Mouse (Mus musculus) c-Kit-negative CD71-positive TER-119-positive erythroid progenitor cells, embryonic 14.5 days (primary cell): ENCODE results near the gene Pcca.

ENCODE experiments used
- DNase-seq: peaks from one replicate; pipeline ENCODE4 v3.0.0-alpha.2; 2013; ENCODE audit warnings: low read depth, low spot score

Pcca gene

DNA sequence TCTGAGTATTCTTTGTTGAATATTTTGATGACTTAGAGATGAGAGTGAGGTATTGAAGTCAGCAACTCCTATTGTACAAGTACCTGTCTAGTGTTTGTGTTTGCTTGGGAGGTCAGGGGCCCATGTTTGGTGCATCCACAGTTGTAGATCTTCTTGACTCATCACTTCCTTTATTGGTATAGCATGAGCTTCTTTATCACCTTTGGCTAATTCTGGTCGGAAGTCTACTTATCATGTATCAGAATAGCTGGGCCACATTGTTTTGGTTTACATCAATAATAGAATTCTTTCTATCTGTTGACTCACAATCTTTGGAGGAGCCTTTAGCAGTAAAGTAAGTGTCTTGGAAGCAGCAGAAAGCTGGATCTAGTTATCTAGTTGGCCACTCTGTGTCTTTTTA, 108.3 kb downstream of the Pcca start:
- no peak for DNase-seq

DNA sequence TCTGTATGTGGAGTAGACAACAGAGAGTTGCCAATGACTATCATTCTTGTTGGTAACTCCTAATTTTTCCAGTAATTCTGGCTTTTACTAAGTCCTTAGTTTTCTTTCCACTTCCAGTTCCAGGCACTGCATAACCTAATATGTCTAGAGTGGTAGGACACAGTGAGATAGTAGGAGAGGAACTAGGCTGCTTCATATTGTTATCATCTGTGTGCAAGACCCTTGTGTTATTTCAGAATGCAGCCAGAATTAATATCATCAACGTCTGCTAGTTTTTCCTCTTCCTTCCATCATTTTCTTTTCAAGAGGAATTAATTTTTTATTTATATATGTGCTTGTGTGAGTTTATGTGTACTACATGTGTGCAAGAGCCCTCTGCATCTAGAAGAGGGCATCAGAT, 114.1 kb downstream of the Pcca start:
- DNase-seq: no peak

DNA sequence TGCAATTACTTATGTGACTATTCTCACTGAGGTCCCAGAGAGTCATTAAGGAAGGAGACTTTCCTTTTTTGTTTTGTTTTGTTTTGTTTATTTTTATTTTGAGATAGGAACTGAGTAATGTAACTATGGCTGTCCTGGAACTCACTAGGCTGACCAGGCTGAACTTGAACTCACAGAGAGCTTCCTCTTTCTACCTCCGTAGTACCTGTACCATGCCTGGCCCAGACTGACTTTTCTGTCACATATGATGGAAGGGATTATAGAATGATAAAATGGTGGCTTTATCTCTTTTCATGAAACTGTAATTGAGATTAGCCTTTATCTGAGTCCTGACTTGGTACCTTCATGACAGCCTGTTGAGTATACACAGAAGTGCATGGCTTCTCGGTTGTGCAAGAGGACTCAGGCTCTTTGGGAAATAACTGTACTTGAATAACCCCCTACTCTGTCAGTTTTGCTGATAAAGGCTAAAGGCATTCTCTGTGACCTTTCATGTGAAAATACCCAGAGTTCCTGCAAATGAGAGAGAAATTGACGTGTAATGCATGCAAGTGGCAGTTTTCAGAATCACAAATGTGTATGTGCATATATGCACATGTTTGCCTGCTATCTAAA, 115.3 kb downstream of the Pcca start:
- no peak for DNase-seq

DNA sequence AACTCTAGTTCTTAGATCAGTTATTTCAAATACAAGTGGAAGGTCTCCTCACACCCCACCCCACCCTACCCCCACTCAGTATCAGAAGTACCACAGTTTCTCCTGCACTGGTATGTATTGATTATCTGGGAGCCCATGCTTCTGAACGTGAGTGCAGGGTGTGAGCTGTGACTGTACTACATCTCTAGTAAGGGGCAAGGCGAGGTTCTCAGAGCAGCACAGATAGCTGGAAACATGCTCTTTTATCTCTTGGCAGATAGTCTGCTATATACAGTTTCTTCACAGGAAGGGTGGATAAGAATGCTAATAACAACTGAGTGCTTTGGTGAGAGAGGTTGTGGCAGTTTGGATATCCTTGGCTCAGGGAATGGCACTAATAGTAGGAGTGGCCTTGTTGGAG, 117.6 kb downstream of the Pcca start:
- no peak for DNase-seq

DNA sequence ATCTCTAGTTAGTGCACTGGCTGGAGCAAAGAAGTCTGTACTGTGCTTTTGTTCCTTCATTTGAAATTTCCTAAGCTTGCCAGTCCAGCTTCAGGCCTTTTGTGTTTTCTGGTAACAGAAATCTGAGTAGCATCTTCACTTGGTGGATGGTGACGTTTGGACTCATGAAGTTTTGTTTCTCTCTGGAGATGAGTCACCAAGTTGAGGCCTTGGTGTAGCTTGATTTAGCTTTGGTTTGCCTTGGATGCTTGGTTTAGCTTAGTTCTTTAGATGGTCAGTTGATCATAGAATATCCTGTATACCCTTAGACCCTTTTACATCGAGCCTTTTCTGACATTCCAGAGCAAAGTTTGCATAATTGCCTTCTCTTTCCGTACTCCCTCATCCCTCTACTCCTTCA, 141.5 kb downstream of the Pcca start:
- no peak for DNase-seq

DNA sequence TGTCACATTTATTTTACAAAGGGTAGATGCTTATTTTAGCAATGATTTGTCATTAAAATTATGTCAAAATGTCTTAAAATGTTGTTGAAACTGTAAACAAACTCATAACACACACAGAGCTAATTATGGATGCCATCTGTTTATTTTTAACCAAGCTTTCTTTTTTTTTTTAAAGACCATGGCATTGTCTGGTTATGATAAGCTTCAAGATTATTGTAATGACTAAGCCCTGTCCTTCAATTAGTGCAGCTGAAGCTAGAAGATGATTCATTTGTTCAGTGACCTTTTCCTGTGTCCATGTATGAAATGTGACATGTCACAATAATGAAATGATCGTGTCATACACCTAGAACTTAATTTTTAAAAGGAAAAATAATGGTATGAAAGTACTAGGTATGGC, 149.5 kb downstream of the Pcca start:
- DNase-seq: no peak

DNA sequence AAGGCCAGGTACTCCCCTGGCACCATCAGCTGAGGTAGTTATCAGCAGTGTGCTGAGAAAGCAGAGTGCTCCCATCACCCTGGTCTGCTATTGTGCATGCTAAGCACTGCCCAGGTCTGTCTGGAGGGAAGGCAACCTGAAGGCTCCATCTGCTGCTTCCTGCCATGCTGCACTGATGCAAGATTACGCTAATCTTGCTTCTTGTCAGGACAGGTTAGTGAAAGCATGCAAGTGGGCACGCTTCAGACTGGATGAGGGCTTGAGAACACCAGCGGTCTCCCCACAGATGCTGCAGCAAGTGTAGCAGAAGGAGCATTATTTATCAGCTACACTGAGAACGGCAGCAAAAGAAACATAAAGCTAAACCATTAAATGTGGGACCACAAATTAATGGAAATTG, 150.1 kb downstream of the Pcca start:
- no peak for DNase-seq

DNA sequence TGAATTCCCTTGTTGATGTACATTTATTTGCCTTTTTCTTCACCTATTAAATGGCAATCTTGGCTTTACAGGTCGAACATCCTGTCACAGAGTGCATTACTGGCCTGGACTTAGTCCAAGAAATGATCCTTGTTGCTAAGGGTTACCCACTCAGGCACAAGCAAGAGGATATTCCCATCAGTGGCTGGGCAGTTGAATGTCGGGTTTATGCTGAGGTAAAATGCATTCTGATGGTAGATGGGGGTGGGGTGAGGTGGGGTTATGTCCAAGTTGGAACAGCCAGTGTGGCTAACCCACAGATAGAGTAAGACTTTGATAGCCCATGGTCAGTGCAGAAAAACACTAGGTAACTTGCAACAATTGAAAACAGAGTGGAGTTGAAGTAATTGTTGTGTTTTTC, 150.7 kb downstream of the Pcca start:
- no peak for DNase-seq

DNA sequence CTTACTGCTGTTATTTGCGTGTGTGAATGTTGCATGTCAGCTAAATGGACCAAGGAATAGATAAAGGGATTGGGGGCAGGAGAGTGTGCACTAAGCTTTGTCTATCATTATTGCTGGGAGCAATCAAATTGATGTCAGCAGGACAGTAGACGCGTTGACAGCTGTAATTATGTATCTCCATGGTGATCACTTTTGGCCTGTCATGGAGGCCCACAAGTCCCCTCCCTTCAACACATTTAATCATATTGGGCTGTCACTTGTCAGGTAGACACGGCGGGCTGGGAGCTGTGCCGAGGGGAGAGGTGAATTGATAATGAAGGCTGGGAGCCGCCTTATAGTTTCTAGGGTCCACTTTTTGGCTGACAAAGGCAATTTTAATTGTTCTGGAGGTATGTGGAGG, 153.3 kb downstream of the Pcca start:
- no peak for DNase-seq

DNA sequence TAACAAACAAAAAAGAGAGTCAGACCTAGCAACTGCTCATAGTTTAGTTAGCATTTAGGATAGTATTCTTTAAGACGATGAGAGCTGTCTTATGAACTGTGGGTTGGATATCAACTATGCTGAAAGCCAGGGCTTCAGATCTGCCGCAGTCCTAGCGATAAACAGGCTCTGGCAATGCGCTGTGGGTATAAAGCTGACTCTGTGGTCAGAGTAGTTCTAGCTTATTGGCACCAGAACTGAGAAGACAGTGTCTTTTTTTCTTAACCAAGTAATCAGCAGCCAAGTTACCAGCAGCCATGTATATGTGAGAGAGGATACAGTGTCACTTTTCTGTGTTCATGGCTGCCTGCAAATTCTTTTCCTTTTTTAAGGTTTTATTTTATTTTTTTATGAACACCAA, 154.3 kb downstream of the Pcca start:
- DNase-seq: no peak

DNA sequence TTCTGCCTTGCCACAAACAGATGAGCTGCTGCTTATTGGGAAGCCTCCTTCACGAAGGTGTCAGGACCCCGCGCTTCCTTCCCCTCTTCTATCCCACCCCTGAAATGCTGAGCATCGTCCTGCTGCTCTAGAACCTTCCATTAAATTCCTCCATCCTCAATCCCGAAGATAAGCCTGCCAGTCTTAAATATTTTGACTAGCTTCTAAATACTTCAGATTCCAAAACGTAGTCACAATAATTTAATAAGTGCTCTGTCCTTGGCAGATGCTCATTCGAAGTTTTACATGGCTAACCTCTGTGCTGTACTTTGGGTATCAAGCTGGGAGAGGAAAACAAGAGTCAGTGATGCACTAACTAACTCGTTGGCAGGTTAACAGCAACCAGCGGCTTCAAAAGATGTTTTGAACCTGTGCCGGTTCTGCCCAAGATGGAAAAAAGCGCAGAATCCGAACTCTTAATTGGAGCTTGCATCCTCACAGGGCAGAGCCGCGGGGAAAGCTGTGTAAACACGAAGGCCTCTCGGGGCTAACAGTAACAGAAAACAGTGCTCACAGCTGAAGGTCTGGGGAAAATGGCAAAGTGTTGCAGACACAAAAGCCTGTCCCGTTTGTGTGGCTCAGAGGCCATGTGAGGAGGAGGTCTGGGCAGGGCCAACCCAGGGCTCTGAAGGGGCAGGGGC, 155.2 kb downstream of the Pcca start:
- DNase-seq: no peak

DNA sequence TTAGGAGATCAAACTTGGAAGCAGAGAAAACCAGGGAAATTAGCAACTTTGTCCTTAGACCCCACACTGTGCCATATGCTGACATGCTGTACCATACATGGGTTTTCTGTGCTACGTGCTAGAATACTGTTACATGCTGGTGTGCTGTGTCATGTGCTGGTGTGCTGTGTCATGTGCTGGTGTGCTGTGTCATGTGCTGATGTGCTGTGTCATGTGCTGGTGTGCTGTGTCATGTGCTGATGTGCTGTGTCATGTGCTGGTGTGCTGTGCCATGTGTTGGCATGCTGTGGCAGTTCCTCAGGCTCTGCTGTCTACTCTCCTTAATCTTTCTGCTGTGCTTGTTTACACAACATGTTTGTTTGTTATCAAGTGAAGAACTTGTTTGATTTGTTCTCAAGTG, 157.4 kb downstream of the Pcca start:
- DNase-seq: no peak

DNA sequence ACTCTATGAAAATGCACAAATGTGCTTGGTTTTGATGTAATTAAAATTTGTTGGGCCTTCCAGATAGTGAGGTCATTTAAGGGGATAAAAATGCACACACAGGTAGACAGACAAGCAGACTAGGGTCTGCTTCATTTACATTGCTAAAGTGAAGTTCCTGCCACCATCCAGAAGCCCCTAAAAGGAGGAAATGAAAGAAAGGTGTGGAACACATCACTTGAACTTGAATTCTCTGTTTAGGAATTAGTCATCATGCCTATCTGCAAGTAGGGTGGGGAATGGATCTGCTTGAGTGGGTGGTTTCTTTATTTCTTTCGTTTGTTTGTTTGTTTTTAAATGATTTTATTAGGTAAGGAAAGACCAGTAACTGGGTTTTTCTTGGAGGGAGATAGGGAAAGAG, 166.2 kb downstream of the Pcca start:
- no peak for DNase-seq

DNA sequence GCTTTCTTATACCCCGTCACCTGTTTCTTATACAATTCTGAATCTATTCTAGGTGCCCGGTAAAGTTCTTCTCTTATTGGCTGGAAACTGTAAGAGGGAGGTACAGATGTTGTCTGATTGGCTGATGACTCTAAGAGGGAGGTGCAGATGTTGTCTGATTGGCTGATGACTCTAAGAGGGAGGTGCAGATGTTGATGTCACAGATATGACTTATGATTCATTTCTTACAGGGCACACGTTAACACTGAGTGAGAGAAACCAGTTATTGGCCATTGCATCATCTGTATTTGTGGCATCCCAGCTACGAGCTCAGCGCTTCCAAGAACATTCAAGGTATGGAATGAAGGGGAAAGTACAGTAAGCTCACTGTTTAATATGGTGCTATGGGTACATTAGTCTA, 179.7 kb downstream of the Pcca start:
- no peak for DNase-seq

DNA sequence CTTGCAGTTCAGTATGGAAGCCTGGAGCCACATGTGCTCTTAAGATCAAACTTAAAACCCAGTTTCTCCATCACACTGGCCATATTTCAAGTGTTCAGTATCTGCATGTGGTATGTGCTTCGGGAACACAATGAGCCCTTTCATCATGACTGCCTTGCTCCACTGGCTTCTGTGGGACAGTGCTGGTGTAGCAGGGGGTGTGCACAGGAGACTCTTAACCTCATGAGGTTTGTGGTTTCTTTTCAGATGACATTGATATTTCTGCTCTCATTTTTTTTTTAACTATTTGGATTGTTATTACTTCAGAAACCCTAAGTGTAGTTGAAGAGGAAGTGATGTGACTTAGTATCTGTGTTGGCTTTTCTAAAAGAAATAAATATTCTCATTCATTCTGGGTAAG, 180.8 kb downstream of the Pcca start:
- no peak for DNase-seq

DNA sequence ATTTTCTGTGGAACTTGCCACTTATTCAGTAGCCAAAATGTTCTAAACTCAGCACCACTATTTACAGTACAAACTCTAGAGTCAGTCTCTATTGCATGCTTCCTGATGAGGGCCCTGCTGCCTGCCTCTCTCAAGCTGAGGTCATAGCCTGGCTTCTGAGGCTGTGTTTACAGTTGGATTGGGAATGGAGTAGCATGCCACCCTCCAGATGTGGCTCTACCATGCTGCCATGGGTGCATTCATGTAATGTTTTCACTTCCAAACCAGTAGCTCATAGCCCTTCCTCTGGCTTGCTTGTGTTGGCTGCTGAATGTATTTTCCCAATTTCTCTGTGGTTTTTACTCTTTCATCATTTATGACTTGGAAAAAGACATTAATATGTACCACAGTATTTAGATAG, 181.9 kb downstream of the Pcca start:
- no peak for DNase-seq

DNA sequence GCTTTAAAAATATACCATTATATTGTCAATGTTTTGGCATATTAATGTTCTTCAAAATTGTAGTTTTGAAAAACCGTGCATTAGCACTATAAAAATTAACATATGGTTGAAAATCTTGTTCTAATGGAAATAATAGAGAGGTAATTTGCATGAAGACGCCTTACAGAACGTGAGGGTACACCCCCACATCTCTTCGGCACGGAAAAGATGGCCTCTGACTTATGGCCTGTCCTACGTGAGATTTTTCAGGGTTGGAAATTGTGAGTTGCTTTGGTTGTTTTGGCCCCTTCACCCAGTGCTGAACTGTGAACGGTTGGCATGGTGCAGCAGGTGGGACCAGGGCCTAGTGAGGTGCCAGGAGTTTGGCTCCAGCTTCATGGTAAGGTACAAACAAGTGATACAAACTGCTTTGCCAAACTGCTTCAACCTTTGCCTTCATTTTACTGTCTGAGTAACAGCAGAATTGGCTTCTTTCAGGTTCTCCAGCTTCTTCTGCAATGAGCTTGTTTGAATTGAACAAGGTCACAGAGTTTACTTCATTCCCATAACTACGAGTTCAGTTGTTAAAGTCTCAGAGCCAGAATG, 185.5 kb downstream of the Pcca start:
- no peak for DNase-seq

DNA sequence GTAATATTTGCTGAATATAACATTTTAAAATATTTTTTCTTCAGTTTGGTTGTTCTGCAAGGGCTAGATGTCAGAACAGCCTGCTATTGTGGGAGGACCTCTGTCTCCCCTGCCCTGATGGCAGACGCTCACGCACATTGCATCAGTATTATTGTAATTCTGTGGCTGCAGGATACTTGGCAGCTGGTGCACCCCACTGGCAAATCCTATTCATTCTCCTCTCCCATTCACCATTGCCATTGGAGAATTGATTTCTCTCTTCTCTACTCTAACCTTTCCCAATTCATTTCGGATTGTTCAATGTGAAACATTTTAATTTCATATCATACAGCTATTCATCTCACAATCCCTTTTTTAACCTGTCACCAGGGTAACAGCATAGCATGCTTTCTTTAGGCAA, 186.9 kb downstream of the Pcca start:
- DNase-seq: no peak

DNA sequence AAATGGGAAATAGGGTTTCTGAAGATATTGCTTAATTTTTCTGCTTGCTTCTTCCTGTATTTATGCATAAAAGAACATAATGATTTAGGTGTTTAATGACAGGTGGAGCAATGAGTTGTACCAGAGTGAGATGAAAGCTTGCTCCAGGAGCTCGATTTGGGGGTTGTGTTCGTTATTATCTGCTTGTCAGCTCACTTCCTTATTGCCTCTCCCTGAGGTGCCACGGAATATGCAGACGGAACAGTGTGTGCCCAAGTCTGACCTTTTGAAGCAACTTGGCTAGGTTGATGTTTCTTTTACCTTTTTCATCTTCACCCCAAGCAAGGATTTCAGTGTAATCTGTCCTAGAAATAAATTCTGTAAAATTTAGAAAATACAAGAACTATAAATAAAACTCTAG, 187.6 kb downstream of the Pcca start:
- no peak for DNase-seq

DNA sequence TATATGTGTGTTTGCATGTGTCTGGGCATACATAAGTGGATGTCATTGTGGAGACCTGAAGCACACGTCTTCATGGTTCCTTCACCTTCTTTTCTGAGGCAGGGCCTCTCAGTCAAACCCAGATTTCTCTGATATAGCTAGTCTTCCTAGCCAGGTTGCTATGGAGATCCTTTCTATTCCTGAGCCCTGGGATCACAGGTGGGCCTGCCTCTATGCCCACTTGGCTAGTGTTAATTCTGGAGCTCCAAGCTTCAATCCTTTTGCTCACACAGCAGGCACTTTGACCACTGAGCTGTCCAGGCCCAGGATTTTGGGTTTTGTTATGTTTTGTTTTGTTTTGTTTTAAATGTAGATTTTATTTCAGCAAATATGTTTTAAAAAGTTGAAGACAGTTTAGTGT, 192.3 kb downstream of the Pcca start:
- no peak for DNase-seq

DNA sequence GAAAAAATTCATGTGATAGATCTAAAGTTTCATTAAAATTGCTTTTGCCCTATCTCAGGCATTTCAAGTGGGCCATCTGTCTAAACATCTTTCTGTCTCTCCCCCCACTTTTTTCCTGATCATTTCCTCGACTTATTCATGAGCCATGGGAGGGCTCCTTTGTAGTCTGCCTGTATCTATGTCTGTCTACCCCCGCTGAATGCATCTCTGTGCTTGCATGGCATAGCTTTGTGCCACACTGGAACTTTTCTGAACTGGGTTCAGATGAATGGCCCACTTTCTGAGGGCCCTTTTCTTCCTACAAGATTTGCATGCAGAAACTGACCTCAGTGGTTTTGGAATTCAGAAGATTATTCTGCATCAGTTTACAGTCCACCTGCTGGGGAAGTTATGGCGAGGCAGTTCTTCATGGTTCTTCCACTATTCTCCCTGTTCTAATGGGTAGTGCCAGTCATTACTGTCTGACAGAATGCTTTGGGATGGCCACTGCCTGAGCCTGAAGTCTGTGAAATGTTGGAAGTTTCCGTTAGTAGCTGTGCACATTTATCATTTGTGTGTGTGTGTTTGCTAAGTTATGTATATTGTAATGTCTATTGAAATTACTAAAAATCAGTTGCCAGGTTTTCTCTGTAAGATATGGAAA, 195.4 kb downstream of the Pcca start:
- DNase-seq: no peak

DNA sequence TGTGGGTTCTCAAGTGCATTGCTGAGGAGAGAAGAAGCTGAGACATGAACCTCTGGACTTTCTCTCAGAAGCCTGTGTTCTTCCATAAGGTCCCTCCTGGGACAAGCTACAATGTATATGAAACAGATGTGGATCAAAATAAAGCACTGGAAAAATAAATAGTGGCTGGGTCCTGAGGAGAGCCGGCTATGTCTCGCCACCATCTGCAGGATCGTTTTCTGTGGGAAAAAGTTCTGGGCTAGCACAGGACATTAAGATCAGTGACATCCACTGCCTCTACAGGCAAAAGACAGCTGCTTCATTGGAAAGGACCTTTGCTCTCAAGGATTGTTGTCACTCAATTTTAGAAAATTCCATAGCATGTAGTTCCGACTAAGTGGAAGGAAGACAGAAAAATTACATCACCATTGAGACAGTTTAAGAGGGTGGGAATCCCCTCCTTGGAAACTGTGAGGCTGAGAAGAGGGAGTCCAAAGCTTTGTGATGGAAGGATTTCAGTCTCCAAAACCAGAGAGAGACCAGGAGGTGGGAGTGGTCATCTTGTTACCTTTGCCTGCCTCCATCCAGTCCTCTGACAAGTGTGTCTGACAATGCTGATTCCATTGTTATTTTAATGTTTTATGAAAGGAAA, 196.9 kb downstream of the Pcca start:
- no peak for DNase-seq

DNA sequence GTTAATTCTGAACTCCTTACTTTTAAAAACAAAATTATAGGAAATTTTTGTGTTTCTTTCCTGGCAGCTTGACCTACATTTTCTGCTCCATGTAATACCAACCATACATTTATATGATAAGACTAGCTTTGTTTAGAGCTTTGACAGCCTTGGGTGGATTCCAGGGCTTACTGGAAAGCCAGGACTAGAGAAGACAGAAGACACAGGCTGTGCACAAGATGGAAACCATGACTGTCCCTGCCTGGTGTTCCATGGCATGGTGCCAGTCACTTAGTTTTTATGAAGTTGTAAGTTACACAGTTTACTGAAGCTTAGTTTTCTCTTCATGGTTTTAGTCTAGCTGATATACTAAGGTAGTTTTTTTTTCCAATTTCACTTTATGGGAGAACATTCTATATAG, 202.7 kb downstream of the Pcca start:
- DNase-seq: no peak
